25 mouse cellular contexts compared by ENCODE assay signal in the genomic region with DNA sequence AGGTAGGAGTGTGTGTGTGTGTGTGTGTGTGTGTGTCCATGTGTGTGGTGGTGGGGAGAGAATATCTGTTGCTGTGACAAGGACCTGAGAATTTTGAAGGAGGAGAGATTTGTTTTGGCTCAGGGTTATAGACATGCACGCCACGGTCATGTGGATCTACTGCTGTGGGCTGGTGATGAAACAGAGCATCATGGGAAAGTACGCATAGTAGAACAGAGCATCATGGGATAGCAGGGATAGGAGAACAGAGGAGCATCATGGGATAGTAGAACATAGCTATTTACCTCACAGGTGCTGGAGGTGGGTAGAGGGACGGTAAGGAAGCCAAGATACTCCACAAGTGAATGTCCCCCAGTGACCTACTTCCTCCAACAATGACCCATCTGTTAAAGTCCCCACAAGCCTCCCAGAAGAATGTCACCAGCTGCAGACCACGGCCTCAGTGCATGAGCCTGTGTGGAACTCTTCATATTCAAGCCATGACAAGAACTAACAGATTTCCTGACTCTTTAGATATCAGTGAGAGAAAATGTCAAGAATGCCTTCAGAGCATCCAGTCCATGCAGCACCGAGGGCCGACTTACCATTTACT. TPM values are rescaled to one million over a fixed set of nuclear protein-coding genes. Genes with fewer than 3 reads are reported as not detected.
A peak's percentile ranks its signal among the peaks of the same experiment; 100 is the strongest.
DNase-seq lines count a peak whose midpoint lies in the region; ATAC-seq and TF ChIP-seq lines count a peak whose summit lies in the region.
"Had no signal": no experiment of that assay in that cellular context is flagged by ENCODE, and none has a peak within 500 bp of the region (broad histone marks: within the 10 kb centered on the region; RNA-seq: fewer than 3 reads in every experiment).

No protein-coding gene starts in this region.

- H3K27ac ChIP-seq in cerebellum, adult 2 months (ENCODE audit: insufficient read depth, low read length): peak overlapping the region; percentile 5; the same call in 1 of the 2 replicates
- peak overlapping the region; percentile 62 for H3K27ac ChIP-seq in layer of hippocampus, adult 2 months
- H3K27ac ChIP-seq in cortical plate, adult 2 months (ENCODE audit: insufficient read depth, low read length): peak overlapping the region; percentile 70
- H3K27ac ChIP-seq: forebrain, embryonic 10.5 days; forebrain, embryonic 13.5 days; gastrocnemius, adult 2 months; hindbrain, embryonic 14.5 days; hindbrain, postnatal 0 days had no signal

- DNase-seq in cerebellum, adult 2 months: no peak
- no peak for DNase-seq in cerebellum, postnatal 14 days
- no peak for DNase-seq in layer of hippocampus, adult 2 months (ENCODE audit: low spot score in 2 of 2)
- no peak for DNase-seq in layer of hippocampus, adult 11-12 months (ENCODE audit: low spot score)
- no peak for DNase-seq in gastrocnemius, adult 18-20 months (ENCODE audit: low spot score)
- DNase-seq: adrenal gland, adult 2 months; adrenal gland, postnatal 14 days; cerebellum, adult 11 months; cerebellum, adult 8-10 months; cerebellum, postnatal 10 days; gastrocnemius, adult 2 months; gastrocnemius, postnatal 14 days; heart, adult 11 months; heart, postnatal 10 days; heart, postnatal 36 days had no signal

- no peak overlapping the region for H3K4me3 ChIP-seq in cerebellum, adult 2 months (replicated peaks; ENCODE audit: insufficient read depth, low read depth, low read length)
- no peak overlapping the region for H3K4me3 ChIP-seq in layer of hippocampus, adult 2 months
- peak overlapping the region; percentile 38 for H3K4me3 ChIP-seq in megakaryocyte, embryonic 14.5 days (replicated peaks)
- no peak overlapping the region for H3K4me3 ChIP-seq in cortical plate, adult 2 months (ENCODE audit: insufficient read depth, low read length)
- H3K4me3 ChIP-seq: forebrain, embryonic 10.5 days; forebrain, embryonic 13.5 days; gastrocnemius, adult 2 months had no signal

- H3K4me1 ChIP-seq in cerebellum, adult 2 months (ENCODE audit: control insufficient read depth, insufficient read depth, low read length): no peaks in the 10 kb centered on the region
- H3K4me1 ChIP-seq in megakaryocyte, embryonic 14.5 days: peaks cover 73% of the 10 kb centered on the region
- no peaks in the 10 kb centered on the region for H3K4me1 ChIP-seq in cortical plate, adult 2 months (ENCODE audit: control insufficient read depth, insufficient read depth, low read length)

- 84% methylated on average over 7 of the region's 7 CpGs for WGBS in cerebellum, adult 2 months

- H3K27me3 ChIP-seq in cerebellum, adult 2 months (ENCODE audit: control insufficient read depth, insufficient read depth, low read length): no peaks in the 10 kb centered on the region
- no peaks in the 10 kb centered on the region for H3K27me3 ChIP-seq in megakaryocyte, embryonic 14.5 days (replicated peaks)
- H3K27me3 ChIP-seq: forebrain, embryonic 13.5 days had no signal

- no peak for TF ChIP-seq POLR2A in cerebellum, adult 2 months (IDR thresholded peaks at IDR 0.05; ENCODE audit: borderline replicate concordance, insufficient read depth, low read length)
- no peak for TF ChIP-seq POLR2A in cortical plate, adult 2 months (IDR thresholded peaks at IDR 0.05; ENCODE audit: extremely low read depth, insufficient read depth, low read length)

- no peaks in the 10 kb centered on the region for H3K9me3 ChIP-seq in megakaryocyte, embryonic 14.5 days
- H3K9me3 ChIP-seq: forebrain, embryonic 10.5 days; forebrain, embryonic 13.5 days had no signal

- no peak for TF ChIP-seq CTCF in cerebellum, adult 2 months (IDR thresholded peaks at IDR 0.05; ENCODE audit: borderline replicate concordance, insufficient read depth, low read depth, low read length)
- TF ChIP-seq CTCF in layer of hippocampus, adult 2 months (conservative IDR thresholded peaks at IDR 0.05): no peak
- no peak for TF ChIP-seq CTCF in cortical plate, adult 2 months (IDR thresholded peaks at IDR 0.05; ENCODE audit: extremely low read depth, insufficient read depth, low read length)

- ATAC-seq in megakaryocyte, adult 5-6 weeks (ENCODE audit: poor library complexity, severe bottlenecking): no peak
- ATAC-seq: forebrain, embryonic 13.5 days; forebrain, embryonic 16.5 days; hindbrain, postnatal 0 days; inflammation-experienced regulatory T-cells, adult 6 months had no signal

- peaks cover 18% of the 10 kb centered on the region for H3K36me3 ChIP-seq in megakaryocyte, embryonic 14.5 days (replicated peaks; ENCODE audit: low read length)
- H3K36me3 ChIP-seq: forebrain, embryonic 10.5 days; G1E had no signal

RNA-seq across cellular contexts. Expression of a gene that starts 5.3 kb away (rescaled TPM):
- 14.8 and 16.3 TPM in 2 replicates for polyA plus RNA-seq in cerebellum, adult 2 months (2012; rRNA removed)
- total RNA-seq in layer of hippocampus, adult 2 months (2021): 10 to 100 TPM; 49.9 to 52.7 TPM
- 13.5 and 27.0 TPM in 2 replicates for polyA plus RNA-seq in megakaryocyte, embryonic 14.5 days (2012; ENCODE audit: insufficient read depth, low replicate concordance)
- 79.7 and 88.1 TPM in 2 replicates for total RNA-seq in megakaryocyte, adult 5-6 weeks (2015)
- total RNA-seq in megakaryocyte, adult 5-6 weeks (2017): 38.6 and 50.0 TPM in 2 replicates
- 12.8 and 12.9 TPM in 2 replicates for polyA plus RNA-seq in cortical plate, adult 2 months (2012; rRNA removed)
- 1 to 10 TPM; 3.3 to 5.0 TPM for total RNA-seq in gastrocnemius, adult 18-20 months (2021)
- polyA plus RNA-seq: G1E had no signal

Comparison
In these comparisons a context has a peak if more than half of its experiments do, and no peak if none do; other contexts are left out.
1. H3K27ac ChIP-seq: peak in every context shown above with its lines; median percentile 70 in cortical plate, adult 2 months; 62 in layer of hippocampus, adult 2 months; 5 in cerebellum, adult 2 months.
2. RNA of a gene that starts 5.3 kb away (total RNA-seq): 38.6 to 88.1 TPM in megakaryocyte, adult 5-6 weeks and 49.9 to 52.7 TPM in layer of hippocampus, adult 2 months; 3.3 to 5.0 TPM in gastrocnemius, adult 18-20 months; every median in the first group is over 4 times any median in the second.